Mouse (Mus musculus): ENCODE data around the gene Nos3. TPM values are rescaled to one million over a fixed set of nuclear protein-coding genes. Genes with fewer than 3 reads are reported as not detected.
A peak's percentile ranks its signal among the peaks of the same experiment; 100 is the strongest.

The Nos3 gene
- polyA plus RNA-seq, 2 experiments, result 1.3 to 1.5 TPM

- Histone ChIP-seq H3K36me3 (replicated peaks; ENCODE audit: control insufficient read depth, insufficient read depth, low read depth) (no peaks in the 10 kb centered on the region), H3K4me1 (replicated peaks; ENCODE audit: control insufficient read depth in 2 of 2, insufficient read depth in 2 of 2, low read length in 1 of 2) (peaks cover 0 to 3% of the 10 kb centered on the region in 2 experiments; a peak in 1 of 4 replicates), H3K4me2 (ENCODE audit: low read depth) (no peak overlapping the region), H3K9me3 (ENCODE audit: control insufficient read depth, low read length) (no peaks in the 10 kb centered on the region), H3K27me3 (ENCODE audit: control insufficient read depth, insufficient read depth, low read length) (no peaks in the 10 kb centered on the region), H3K27ac (no peak overlapping the region), H3K4me3 (ENCODE audit: insufficient read depth in 1 of 2, low read depth in 2 of 2, low read length in 2 of 2) (no peak overlapping the region), H3K9ac (replicated peaks) (no peak overlapping the region)
- 64% methylated on average over 2 of the region's 2 CpGs for WGBS (ENCODE audit: insufficient replicate concordance)
- no peak for ATAC-seq (ENCODE audit: insufficient read depth)
- no peak for TF ChIP-seq CTCF (IDR thresholded peaks at IDR 0.05; ENCODE audit: low read depth)
- TF ChIP-seq EP300 (IDR thresholded peaks at IDR 0.05; ENCODE audit: low read depth), result no peak
- no peak for DNase-seq (ENCODE audit: low read depth in 3 of 3, low spot score in 3 of 3)
These were observed 47.5 kb downstream of the Nos3 start for GRCm38 (mm10) chr5:24412063-24412462.

DNA sequence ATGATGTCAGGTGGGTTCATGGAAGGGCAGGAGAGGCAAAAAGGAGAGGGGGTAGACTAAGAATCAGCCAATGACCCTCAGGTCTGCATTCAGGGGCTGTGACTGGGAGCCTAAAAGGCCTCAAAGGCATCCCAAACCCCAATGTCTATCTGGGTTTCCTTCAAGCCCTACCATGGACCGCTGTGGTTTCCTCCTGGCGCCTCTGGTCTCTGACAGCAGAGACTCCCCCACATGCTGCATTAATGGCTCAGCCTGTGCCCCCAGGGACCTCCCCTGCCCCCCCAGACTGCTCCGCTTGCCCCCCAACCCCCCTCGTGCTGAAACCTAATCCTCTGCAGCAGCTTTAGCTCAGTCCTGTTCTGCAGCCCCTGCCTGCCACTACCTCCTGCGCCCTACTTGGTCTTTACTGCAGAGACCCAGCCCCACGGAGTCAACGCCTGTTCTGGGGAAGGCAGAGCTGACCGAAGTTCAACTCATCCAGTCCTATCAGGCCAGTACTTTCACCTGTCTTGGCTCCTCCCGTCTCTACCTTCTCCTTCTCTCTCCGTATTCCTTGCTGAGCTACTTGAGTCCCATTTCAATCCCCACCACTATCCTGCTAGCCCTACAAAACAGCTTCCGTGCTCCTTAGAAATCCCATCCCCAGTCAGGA is 48.6 kb downstream of the Nos3 start, which contains the start of gene Asic3:
Asic3 (plus strand) TSS at position 351 of the 652 bp plus-strand sequence.
- ATAC-seq (ENCODE audit: insufficient read depth), result no peak
- Histone ChIP-seq H3K4me2 (ENCODE audit: low read depth) (no peak within 1 kb of the TSS), H3K36me3 (replicated peaks; ENCODE audit: control insufficient read depth, insufficient read depth, low read depth) (no peaks in the 10 kb centered on the region), H3K9ac (replicated peaks) (no peak within 1 kb of the TSS), H3K4me1 (replicated peaks; ENCODE audit: control insufficient read depth in 2 of 2, insufficient read depth in 2 of 2, low read length in 1 of 2) (peaks cover 0 to 3% of the 10 kb centered on the region in 2 experiments; a peak in 1 of 4 replicates), H3K9me3 (ENCODE audit: control insufficient read depth, low read length) (no peaks in the 10 kb centered on the region), H3K4me3 (ENCODE audit: insufficient read depth in 1 of 2, low read depth in 2 of 2, low read length in 2 of 2) (no peak within 1 kb of the TSS), H3K27ac (no peak within 1 kb of the TSS), H3K27me3 (ENCODE audit: control insufficient read depth, insufficient read depth, low read length) (no peaks in the 10 kb centered on the region)
- WGBS (ENCODE audit: insufficient replicate concordance), result 30% methylated on average over 11 of the region's 11 CpGs
- no peak for DNase-seq (ENCODE audit: low read depth in 3 of 3, low spot score in 3 of 3)
- TF ChIP-seq EP300 (IDR thresholded peaks at IDR 0.05; ENCODE audit: low read depth), result no peak
- no peak for TF ChIP-seq CTCF (IDR thresholded peaks at IDR 0.05; ENCODE audit: low read depth)

DNA sequence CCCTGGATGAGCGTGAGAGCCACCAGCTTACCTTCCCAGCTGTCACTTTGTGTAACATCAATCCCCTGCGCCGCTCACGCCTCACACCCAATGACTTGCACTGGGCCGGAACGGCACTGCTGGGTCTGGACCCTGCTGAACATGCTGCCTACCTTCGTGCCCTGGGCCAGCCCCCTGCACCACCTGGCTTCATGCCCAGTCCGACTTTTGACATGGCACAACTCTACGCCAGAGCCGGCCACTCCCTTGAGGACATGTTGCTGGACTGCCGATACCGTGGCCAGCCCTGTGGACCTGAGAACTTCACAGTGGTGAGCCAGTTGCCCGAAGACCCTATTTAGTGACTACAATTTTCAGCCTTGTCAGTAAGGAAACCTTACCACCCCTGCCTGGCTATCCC is 49.3 kb downstream of the Nos3 start:
- no peaks in the 10 kb centered on the region for H3K27me3 ChIP-seq (ENCODE audit: control insufficient read depth, insufficient read depth, low read length)
- no peak overlapping the region for H3K4me3 ChIP-seq (ENCODE audit: insufficient read depth in 1 of 2, low read depth in 2 of 2, low read length in 2 of 2)
- H3K36me3 ChIP-seq (replicated peaks; ENCODE audit: control insufficient read depth, insufficient read depth, low read depth), result no peaks in the 10 kb centered on the region
- ATAC-seq (ENCODE audit: insufficient read depth) (no peak), DNase-seq (ENCODE audit: low read depth in 3 of 3, low spot score in 3 of 3) (no peak)
- no peaks in the 10 kb centered on the region for H3K9me3 ChIP-seq (ENCODE audit: control insufficient read depth, low read length)
- no peak for TF ChIP-seq CTCF (IDR thresholded peaks at IDR 0.05; ENCODE audit: low read depth)
- no peak for TF ChIP-seq EP300 (IDR thresholded peaks at IDR 0.05; ENCODE audit: low read depth)
- H3K9ac ChIP-seq (replicated peaks), result no peak overlapping the region
- WGBS (ENCODE audit: insufficient replicate concordance), result 69% methylated on average over 13 of the region's 13 CpGs
- no peak overlapping the region for H3K4me2 ChIP-seq (ENCODE audit: low read depth)
- H3K27ac ChIP-seq, result no peak overlapping the region
- peaks cover 0 to 3% of the 10 kb centered on the region in 2 experiments; a peak in 1 of 4 replicates for H3K4me1 ChIP-seq (replicated peaks; ENCODE audit: control insufficient read depth in 2 of 2, insufficient read depth in 2 of 2, low read length in 1 of 2)

- Histone ChIP-seq H3K4me3 (ENCODE audit: insufficient read depth in 1 of 2, low read depth in 2 of 2, low read length in 2 of 2) (no peak overlapping the region), H3K4me1 (replicated peaks; ENCODE audit: control insufficient read depth in 2 of 2, insufficient read depth in 2 of 2, low read length in 1 of 2) (peaks cover 0 to 3% of the 10 kb centered on the region in 2 experiments; a peak in 1 of 4 replicates), H3K36me3 (replicated peaks; ENCODE audit: control insufficient read depth, insufficient read depth, low read depth) (no peaks in the 10 kb centered on the region), H3K9me3 (ENCODE audit: control insufficient read depth, low read length) (no peaks in the 10 kb centered on the region), H3K4me2 (ENCODE audit: low read depth) (no peak overlapping the region), H3K27ac (no peak overlapping the region), H3K27me3 (ENCODE audit: control insufficient read depth, insufficient read depth, low read length) (no peaks in the 10 kb centered on the region), H3K9ac (replicated peaks) (no peak overlapping the region)
- ATAC-seq (ENCODE audit: insufficient read depth), result peak; percentile 56; the same call in 1 of the 2 replicates
- TF ChIP-seq EP300 (IDR thresholded peaks at IDR 0.05; ENCODE audit: low read depth), result no peak
- TF ChIP-seq CTCF (IDR thresholded peaks at IDR 0.05; ENCODE audit: low read depth), result peak; percentile 72
- DNase-seq (ENCODE audit: low read depth in 3 of 3, low spot score in 3 of 3), result peak in 2 of 3 experiments; percentile 36 to 54
- 7% methylated on average over 21 of the region's 21 CpGs for WGBS (ENCODE audit: insufficient replicate concordance)
These were observed 51.7 kb downstream of the Nos3 start for GRCm38 (mm10) chr5:24416222-24416736.

DNA sequence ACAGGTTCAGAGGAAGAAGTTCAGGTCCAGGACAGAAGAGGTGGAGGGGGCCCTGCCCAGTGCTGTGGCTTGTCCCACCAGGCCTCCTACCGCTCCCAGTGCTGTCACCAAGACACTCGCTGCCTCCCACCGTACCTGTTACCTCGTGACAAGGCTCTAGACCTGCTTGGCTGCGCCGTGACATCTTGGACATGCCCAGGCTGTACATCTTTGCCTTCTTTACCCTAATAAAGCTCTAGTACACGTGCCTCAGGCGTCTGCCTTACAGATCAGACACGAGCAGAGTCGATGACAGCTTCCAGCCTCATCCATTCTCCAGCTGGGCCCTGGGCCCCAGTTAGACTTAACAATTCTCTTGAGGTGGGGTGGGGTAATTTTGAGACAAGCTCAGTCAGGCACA is 53.0 kb downstream of the Nos3 start:
- no peak for DNase-seq (ENCODE audit: low read depth in 3 of 3, low spot score in 3 of 3)
- 73% methylated on average over 10 of the region's 10 CpGs for WGBS (ENCODE audit: insufficient replicate concordance)
- Histone ChIP-seq H3K36me3 (replicated peaks; ENCODE audit: control insufficient read depth, insufficient read depth, low read depth) (no peaks in the 10 kb centered on the region), H3K4me3 (ENCODE audit: insufficient read depth in 1 of 2, low read depth in 2 of 2, low read length in 2 of 2) (no peak overlapping the region), H3K27ac (no peak overlapping the region), H3K9ac (replicated peaks) (no peak overlapping the region), H3K4me1 (replicated peaks; ENCODE audit: control insufficient read depth in 2 of 2, insufficient read depth in 2 of 2, low read length in 1 of 2) (peaks cover 0 to 3% of the 10 kb centered on the region in 2 experiments; a peak in 1 of 4 replicates), H3K9me3 (ENCODE audit: control insufficient read depth, low read length) (no peaks in the 10 kb centered on the region), H3K27me3 (ENCODE audit: control insufficient read depth, insufficient read depth, low read length) (no peaks in the 10 kb centered on the region), H3K4me2 (ENCODE audit: low read depth) (no peak overlapping the region)
- ATAC-seq (ENCODE audit: insufficient read depth), result no peak
- TF ChIP-seq EP300 (IDR thresholded peaks at IDR 0.05; ENCODE audit: low read depth), result no peak
- no peak for TF ChIP-seq CTCF (IDR thresholded peaks at IDR 0.05; ENCODE audit: low read depth)
